Mouse (Mus musculus): ENCODE data around the gene Dync2li1.

Dync2li1 gene

DNA sequence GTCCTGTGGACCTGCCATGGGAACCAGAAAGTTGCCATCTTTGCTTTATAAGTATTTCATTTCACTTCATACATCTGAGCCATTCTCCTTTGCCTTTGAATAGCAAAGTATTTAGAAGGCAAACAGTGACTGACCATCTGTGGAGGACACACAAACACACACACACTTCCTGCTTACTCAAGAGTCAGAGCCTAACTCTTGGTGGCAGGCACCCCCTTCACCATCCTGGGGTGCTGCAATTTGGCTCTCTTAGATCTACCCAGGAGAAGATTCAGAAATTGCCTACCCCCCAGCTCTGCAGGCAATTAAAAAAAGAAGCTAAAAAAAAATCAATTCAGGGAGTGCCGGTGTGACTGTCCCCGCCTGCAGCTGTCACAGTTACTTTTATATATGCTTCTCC is 20.2 kb downstream of the Dync2li1 start:
- DNase-seq (ENCODE audit: low spot score), result no peak

- no peak for DNase-seq (ENCODE audit: low spot score)
Measured at GRCm38 (mm10) chr17:84647630-84648029, 21.3 kb downstream of the Dync2li1 start.

- no peak for DNase-seq (ENCODE audit: low spot score)
Measured at GRCm38 (mm10) chr17:84650302-84651017, 24.2 kb downstream of the Dync2li1 start.

DNA sequence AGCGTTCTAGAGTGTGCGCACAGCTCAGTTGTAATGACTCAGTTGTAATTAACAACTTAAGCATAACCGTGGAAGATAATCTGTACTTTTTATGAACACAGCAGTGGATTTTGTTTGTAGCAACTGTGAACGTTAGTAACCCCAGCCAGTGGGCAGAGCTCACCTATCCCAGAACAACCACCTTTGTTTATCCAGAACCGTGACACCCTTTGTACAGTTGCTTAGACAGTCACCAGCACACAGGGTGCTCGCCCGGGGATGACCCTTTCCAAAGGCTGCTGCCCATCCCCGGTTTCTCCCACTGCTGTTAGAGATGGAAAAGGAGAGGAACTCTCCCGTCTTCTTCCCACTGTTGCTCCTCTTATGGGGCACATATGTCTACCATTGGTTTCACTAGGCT is 27.2 kb downstream of the Dync2li1 start:
- DNase-seq (ENCODE audit: low spot score), result no peak

- no peak for DNase-seq (ENCODE audit: low spot score)
Measured at GRCm38 (mm10) chr17:84656205-84656604, 29.9 kb downstream of the Dync2li1 start.

GRCm38 (mm10) chr17:84656653-84657421 is 30.5 kb downstream of the Dync2li1 start:
- DNase-seq (ENCODE audit: low spot score), result no peak

- no peak for DNase-seq (ENCODE audit: low spot score)
Measured at GRCm38 (mm10) chr17:84657422-84657732, 31.1 kb downstream of the Dync2li1 start.

DNA sequence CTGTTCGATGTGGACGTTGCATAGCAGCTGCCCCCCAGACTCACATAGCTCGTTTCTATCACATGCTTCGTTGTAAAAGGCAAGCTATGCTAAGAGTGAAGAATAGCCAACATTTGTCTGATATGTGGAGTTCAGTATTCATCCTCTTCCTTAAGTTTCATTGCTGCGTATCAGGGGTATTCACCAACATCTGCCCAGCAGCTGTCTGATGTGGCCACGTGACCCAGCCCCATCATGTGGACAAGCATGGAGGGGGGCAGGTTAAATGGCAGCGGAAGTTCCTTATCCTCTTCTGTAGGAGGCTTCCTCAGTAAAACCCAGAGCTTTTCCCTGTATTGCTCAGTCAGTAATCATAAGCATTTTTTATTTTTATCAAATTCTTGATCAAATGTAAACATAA is 31.5 kb downstream of the Dync2li1 start:
- no peak for DNase-seq (ENCODE audit: low spot score)

DNA sequence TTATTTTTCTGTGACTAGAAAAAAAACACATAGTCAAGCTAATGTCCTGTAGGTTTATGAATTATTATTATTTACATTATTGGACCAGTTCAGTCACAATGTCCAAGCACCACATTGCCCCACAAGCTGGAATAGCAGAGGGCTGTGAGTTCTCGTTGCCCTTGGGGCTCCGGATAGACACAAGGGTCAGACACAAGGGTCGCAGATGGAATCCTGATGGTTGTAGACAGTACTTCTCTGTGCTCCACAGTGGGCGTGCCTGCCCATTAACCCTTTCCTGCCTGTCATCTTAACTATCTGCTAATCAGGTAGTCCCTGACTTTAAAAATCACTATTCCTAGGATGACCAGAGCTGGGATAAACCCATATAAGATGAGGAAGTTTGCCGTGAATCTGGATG is 31.9 kb downstream of the Dync2li1 start:
- no peak for DNase-seq (ENCODE audit: low spot score)

- no peak for DNase-seq (ENCODE audit: low spot score)
Measured at GRCm38 (mm10) chr17:84658951-84659350, 32.7 kb downstream of the Dync2li1 start.

- DNase-seq (ENCODE audit: low spot score), result no peak
Measured at GRCm38 (mm10) chr17:84665053-84665452, 38.8 kb downstream of the Dync2li1 start.

- DNase-seq (ENCODE audit: low spot score), result no peak
Measured at GRCm38 (mm10) chr17:84665691-84666090, 39.4 kb downstream of the Dync2li1 start.

- no peak for DNase-seq (ENCODE audit: low spot score)
Measured at GRCm38 (mm10) chr17:84667848-84668247, 41.6 kb downstream of the Dync2li1 start.

GRCm38 (mm10) chr17:84672376-84673369 is 46.4 kb downstream of the Dync2li1 start:
- DNase-seq (ENCODE audit: low spot score), result no peak

DNA sequence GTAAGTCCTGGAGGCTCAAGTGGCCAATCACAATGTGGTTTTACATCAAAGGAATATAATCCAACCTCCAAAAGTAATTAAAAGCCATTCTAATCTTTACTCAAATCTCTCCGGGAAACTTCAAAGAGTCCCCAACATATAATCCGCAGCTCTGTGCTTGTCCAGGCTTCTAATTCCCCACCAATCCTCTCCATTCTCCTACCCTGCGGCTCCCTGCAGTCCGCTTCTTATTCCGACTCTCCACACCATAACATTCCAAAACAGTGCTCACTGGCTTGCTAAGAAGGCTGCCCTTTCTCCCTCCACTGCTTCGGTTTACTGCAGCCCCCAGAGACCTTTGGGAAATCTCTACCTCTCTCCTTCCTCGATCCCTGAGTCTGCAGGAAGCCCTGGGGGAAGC is 47.8 kb downstream of the Dync2li1 start:
- no peak for DNase-seq (ENCODE audit: low spot score)

GRCm38 (mm10) chr17:84675204-84675603 is 48.9 kb downstream of the Dync2li1 start:
- no peak for DNase-seq (ENCODE audit: low spot score)

GRCm38 (mm10) chr17:84675951-84676366 is 49.7 kb downstream of the Dync2li1 start, which contains the start of gene Abcg8:
Abcg8 (plus strand) TSS chr17:84676302.
- DNase-seq (ENCODE audit: low spot score), result no peak

DNA sequence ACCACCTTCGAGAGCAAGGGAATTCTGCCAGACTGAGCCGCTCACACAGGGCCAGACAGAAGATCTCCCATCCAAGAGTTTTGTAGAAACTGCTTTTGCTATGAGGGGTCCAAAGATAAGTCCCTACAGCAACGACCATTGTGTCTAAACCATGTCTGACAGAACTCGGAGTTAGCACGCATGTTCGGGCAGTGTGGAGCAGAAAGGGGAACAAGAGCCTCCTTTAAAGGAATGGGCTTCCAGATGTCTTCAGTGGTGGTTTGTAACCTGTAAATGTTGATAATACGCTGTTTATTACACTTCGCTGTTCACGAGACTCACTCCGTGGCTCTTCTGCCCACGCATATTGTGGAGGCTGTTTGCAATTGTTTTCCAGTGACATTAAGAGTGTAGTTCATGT is 51.3 kb downstream of the Dync2li1 start:
- DNase-seq (ENCODE audit: low spot score), result no peak

DNA sequence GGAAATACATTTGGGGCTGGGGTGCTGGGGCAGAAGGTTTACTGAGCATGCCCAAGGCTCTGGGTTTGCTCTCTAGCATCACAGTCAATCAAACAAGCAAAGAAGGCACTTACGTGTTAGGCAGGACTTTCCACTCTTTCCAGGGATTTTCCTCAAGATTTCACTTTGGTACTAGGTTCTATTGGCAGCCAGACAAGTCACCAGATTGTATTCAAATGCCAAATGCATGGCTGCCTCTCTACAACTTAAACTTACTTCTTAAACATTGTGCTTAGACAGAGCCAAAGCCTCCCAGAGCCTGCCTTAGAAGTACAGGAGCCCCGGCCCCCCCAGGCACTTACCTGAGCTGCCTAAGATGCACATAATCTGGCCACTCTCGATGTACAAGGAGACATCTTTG is 55.4 kb downstream of the Dync2li1 start:
- no peak for DNase-seq (ENCODE audit: low spot score)

DNA sequence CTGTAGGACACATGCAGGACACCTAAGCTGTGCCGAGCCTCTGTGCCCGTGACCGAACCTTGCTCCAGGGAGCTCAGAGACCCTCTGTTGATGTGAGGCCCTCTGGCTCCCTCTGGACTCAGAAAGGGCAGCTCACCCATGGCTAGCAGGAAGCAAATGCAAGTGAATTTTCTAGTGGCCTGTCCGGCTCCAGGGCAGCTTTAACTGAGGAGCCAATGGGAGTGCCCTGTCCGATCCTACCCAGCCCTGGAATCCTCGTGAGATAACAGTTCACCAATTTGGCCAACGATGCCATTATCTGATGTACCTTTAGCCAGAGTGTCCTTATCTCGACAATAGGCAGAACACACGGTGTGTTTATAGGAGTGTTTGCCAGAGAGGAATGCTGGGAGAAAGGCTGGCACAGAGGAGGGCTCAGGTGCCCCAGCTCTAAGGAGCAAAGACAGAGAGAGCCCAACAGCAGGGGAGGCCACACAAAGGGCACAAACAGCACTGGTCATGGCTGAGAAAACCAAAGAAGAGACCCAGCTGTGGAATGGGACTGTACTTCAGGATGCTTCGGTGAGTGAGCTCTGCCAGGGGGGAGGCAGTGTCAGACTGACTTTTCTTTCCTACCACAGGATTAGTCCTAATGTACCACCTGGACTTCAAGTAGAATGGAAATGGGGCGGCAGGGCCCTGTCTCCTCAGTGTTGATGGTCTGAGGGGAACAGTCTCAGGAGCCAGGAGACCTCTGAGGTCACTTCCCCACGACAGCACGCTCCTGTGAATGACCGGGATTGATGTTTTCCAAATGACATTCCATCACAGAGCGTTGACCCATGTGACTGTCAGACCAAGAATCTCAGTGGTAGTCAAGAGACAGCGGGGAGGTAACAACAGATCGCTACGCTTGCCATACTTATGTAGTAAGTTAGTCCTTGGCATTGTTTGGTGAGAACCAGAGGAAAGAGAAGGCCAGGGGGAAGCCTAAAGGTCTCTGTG is 56.7 kb downstream of the Dync2li1 start, which contains the start of gene Abcg5:
Abcg5 (minus strand) TSS at position 278 of the 984 bp plus-strand sequence.
- DNase-seq (ENCODE audit: low spot score), result no peak

GRCm38 (mm10) chr17:84684284-84684683 is 58.0 kb downstream of the Dync2li1 start:
- DNase-seq (ENCODE audit: low spot score), result no peak
